Mouse (Mus musculus): Measurements from ENCODE around the gene Rybp.

- no peak for TF ChIP-seq POLR2A (IDR thresholded peaks at IDR 0.05; ENCODE audit: extremely low read depth, insufficient read depth, low read length)
- no peak for TF ChIP-seq CTCF (IDR thresholded peaks at IDR 0.05; ENCODE audit: low read depth, low read length)
Measured at GRCm38 (mm10) chr6:100223435-100223834, 63.9 kb downstream of the Rybp start.

Measured in liver, adult 2 months (tissue).